Mouse (Mus musculus) layer of hippocampus, adult 11-12 months (tissue): ENCODE results near the gene Gfy.

Experiments used
- DNase-seq: peaks from one replicate; pipeline ENCODE4 v3.0.0; 2022; ENCODE audit warnings: low spot score

Gene Gfy

GRCm38 (mm10) chr7:45179469-45179868, at the start of gene Gfy:
Gfy (minus strand) TSS chr7:45179569.
- no peak for DNase-seq

DNA sequence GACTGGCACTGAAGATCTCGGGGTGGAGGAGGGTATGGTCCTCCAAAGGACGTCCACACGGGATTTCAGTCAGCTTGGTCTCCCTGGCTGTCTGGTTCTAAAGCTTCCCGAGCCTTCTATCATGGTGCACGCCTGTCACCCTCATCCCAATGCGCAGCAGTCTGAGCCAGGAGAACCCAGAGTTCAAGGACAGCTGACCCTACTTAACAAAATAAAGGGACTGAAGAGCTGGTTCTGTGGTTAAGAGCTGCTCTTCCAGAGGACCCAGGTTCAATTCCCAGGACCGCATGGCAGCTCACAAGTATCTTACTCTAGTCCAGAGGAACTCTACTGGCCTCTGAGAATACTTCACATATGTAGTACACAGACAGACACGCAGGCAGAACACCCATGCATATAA, 49.7 kb upstream of the Gfy start:
- no peak for DNase-seq

GRCm38 (mm10) chr7:45228548-45228947, 49.2 kb upstream of the Gfy start:
- DNase-seq: no peak

DNA sequence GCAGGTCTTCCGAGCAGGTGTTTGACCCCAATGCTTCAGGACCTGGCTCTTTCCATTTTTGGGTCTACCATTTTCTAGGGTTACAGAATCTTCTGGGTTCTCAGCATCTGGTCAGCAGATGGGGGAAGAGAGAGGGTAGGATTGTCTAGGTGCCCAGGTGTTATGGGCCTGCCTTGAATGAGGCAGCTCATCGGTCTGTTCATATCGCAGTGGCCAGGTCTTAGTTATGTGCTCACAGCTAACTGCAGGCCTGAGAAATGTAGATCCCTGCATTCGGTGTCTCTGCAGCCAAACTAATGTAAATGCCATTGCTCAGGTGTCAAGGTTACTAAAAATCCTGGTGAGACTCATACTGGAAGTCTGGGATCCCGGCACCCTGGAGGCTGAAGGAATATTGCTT, 47.1 kb upstream of the Gfy start:
- DNase-seq: no peak

- DNase-seq: no peak
Measured at GRCm38 (mm10) chr7:45224826-45225225, 45.5 kb upstream of the Gfy start.

GRCm38 (mm10) chr7:45221680-45222079, 42.3 kb upstream of the Gfy start:
- no peak for DNase-seq

- DNase-seq: no peak
Measured at GRCm38 (mm10) chr7:45216442-45217183, 37.2 kb upstream of the Gfy start.

- DNase-seq: no peak
Measured at GRCm38 (mm10) chr7:45215673-45216441, 36.5 kb upstream of the Gfy start, which contains the start of gene Tead2. Tead2 (plus strand) TSS chr7:45215753.

DNA sequence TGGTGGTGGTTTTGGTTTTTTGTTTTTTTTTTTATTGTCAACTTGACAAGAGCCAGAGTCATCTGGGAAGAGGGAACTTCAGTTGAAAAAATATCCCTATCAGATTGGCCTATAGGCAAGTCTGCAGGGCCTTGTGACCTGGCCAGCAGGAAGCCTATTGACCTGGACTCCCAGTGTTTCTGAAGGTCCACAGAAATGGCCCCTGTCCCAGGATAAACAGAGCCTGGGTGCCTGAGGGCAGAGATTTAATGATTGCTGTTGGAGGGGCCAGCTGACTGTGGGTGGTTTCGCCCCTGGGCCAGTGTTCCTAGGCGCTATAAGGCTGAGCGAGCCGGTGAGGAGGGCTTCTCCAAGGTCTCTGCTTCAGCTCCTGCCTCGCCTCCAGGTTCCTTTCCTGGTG, 34.3 kb upstream of the Gfy start:
- DNase-seq: no peak

- DNase-seq: no peak
Measured at GRCm38 (mm10) chr7:45212356-45212755, 33.0 kb upstream of the Gfy start.

DNA sequence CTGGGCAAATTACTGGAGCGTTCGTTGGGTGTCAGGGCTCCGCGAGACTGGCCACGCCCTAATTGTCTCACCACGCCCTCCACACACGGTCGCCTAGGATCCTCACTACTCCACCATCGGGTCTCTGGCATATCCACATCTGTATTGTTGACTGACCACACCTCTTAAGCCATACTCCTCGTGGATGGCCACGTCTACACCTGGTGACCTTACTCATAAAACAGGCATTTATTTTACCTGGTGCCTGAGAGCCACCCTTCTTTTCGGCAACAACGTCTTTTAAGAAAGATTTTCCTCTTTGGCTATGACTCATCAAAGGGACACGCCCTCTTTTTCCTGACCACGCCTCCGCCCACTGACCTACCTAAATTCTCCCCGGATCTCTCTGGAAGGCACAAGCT, 32.5 kb upstream of the Gfy start, which contains the start of gene Dkkl1:
TSS of gene Dkkl1 (minus strand) at position 297 of the 401 bp plus-strand sequence.
- DNase-seq: no peak

GRCm38 (mm10) chr7:45211070-45211469, 31.7 kb upstream of the Gfy start:
- DNase-seq: no peak

DNA sequence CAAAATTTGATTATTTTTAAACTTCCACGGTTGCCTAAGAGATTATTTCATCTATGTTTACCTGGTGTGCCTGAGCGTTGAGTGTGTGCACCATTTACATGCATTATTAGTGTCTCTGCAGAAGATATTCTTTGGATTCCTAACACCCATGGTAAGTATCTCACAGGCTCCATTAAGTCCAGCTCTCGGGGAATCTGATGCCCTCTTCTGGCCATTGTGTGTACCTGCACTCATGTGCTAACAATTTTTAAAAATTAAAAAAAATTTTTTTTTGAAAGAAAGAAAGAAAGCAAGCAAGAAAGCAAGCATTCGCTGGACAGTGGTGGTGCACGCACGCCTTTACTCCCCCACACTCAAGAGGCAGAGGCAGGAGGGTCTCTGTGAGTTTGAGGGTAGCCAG, 28.9 kb upstream of the Gfy start:
- no peak for DNase-seq

DNA sequence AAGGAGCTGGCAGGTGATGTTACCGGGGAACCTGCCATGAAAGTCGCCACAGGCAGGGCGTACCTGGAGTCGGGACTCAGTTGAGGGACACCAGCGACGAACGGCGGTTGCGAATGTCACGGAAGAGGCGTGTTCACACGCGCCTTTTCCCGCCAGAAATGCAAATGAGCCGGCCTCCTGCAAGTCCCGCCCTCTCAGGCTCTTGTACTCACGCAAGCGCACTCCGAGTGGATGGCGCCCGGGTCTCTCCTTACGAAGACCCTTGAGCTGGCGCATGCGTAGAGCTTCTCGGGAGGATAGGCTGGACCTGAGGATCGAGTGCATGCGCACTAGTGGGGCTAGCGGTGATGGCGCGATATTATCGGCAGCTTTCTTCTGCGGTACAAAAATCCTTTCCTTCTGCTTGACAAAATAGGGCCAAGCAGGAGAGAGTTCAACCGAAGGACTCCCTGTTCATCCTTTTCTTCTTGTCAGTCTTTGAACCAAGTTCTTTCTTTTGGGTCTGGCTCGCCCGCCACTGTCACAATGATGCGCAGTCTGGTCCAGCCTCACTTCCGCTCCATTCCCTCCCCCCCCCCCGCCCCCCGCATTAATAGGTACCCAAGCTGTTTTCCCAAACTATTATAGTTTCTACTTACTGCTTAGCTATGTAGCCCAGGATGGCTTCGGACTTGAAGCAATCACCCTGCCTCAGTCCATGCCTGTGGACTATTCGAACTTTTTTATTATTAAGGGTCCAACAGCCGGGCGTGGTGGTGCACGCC, 25.2 kb upstream of the Gfy start, which contains the start of gene Ccdc155:
TSS of gene Ccdc155 (minus strand) at position 513 of the 764 bp plus-strand sequence.
- DNase-seq: peak; percentile 91

- DNase-seq: no peak
Measured at GRCm38 (mm10) chr7:45202654-45203053, 23.3 kb upstream of the Gfy start.

DNA sequence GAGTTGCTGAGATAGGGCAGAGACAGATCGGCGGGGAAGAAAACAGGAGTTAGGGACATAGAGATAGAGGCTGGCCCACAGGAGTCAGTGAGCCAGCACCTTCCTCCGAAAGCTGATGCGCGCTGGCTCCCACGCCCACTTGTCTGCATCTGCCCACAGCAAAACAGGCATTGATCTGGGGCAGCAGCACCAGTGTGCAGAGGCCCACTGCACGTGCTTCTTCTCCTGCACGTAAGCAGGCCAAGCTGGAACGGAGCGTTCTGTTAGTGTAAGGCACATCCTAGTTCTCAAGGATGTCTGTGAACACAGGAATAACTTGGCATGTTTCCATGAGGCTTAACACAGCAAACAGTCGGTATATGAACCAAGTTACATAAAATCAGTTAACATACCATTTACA, 19.6 kb upstream of the Gfy start:
- no peak for DNase-seq

DNA sequence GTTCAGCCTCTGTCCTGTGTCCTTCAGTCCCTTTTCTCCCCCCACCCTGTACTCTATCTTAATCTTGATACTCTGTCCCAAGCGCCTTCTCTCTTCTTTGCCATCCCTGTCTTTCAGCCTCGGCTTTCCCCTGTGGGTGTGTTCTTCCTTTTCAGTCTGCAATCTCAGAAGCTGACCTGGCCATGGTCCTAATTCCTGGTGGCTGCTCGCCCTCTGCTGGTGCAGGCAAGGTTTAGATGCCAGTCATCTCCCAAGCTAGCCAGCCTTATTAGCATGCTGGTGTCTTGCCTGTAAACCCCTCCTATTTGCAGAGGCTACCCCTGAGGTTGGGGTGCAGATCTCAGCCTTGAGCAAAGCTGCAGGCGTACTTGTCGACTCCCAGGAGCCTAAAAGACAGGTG, 19.1 kb upstream of the Gfy start:
- DNase-seq: peak; percentile 75

GRCm38 (mm10) chr7:45196994-45197393, 17.6 kb upstream of the Gfy start:
- no peak for DNase-seq

GRCm38 (mm10) chr7:45196176-45196535, 16.8 kb upstream of the Gfy start:
- no peak for DNase-seq

DNA sequence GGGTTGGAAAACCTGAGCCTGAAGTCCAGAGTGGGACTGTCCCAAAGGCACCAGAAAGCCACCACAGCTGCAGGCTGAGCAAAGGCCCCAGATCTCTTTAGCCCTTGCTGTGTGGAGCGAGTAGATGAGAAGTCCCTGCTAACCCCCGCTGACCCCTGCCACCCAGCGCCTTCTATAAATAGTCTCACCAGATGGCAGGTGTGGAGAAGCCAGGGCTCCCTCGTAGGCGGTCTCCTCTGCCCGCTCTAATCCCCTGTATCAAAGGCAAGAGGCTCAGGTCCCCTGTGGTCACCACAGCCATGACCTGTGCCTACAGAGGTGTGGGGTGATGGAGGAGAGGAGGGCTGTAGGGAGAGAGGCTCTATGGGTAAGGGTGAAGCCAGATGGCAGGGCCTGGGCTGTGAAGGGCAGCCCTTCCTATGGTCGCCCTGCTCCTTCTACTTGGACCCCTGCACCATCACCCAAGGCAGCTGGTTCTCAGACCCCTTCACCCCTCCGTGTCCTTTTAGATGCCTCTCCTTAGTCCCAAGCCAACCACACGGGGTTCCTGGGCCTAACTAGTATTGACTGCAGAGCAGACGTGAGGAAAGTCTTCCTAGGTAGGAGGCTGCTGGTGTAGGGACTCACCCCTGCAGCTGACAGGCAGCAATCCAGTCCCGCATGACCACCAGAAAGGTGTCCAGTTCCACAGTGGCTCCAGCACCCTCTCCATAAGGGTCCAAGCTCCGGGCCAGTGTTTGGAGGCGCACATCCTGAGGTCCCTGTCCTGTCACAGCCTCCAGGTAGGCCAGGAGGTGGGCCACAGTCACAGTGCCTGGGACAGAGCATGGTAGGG, 16.2 kb upstream of the Gfy start:
- DNase-seq: no peak

- no peak for DNase-seq
Measured at GRCm38 (mm10) chr7:45193871-45194785, 14.8 kb upstream of the Gfy start.
